Comparison of ENCODE assay signal across 8 mouse cellular contexts in the genomic region with DNA sequence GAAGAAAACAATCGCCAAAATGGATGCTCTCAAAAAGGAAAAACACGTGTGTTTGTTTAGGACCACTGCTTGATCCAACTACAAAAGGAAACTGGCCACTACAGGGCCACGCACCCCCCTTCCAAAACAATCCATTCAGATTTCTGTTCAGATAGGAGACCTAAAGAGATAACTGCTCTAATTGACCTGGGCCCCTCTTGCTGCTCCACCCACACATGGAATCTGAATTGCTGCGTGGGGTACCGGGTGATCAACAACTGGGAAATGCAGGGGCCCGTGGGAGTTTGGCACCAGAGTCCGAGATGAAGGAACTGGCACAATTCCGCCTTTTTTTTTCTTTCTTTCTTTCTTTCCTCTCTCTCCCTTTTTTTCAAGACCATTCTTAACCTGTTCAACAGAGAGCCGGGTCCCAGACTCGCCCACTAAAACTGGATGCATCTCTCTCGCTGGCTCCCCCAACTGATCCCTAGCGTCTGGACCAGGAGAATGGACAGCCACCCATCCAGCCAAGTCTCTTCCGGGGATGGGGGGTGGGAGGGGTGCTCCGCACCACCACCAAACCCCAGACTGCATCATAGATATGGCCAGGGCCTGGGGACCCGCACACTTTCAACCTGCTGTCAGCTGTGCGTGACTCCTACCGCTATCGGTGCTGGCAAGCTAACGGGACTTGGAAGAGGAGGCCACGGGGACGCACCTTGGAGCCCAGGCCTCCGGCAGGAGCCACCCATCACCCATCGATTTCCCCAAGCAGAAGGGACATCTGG. TPM values are rescaled to one million over a fixed set of nuclear protein-coding genes. Genes with fewer than 3 reads are reported as not detected.
A peak's percentile ranks its signal among the peaks of the same experiment; 100 is the strongest.
DNase-seq lines count a peak whose midpoint lies in the region; ATAC-seq lines count a peak whose summit lies in the region.

No protein-coding gene starts in this region.

- DNase-seq in adrenal gland, postnatal 10 days = peak; percentile 8
- no peak for DNase-seq in adrenal gland, postnatal 4 days (ENCODE audit: low spot score in 2 of 2)
- DNase-seq in retina, postnatal 1 day = peak; percentile 30
- no peak for DNase-seq in retina, embryonic 14.5 days (ENCODE audit: low spot score)
- no peak for DNase-seq in cerebellum, adult 11-12 months
- no peak for DNase-seq in yolk sac, embryonic 10.5 days (ENCODE audit: low spot score)

- 4% methylated on average over 23 of the region's 23 CpGs for WGBS in intestine, embryonic 16.5 days
- 2% methylated on average over 23 of the region's 23 CpGs for WGBS in neural tube, embryonic 13.5 days

- no peak for ATAC-seq in intestine, embryonic 16.5 days
- no peak for ATAC-seq in neural tube, embryonic 13.5 days (ENCODE audit: low read depth)

- peaks cover 42% of the 10 kb centered on the region for H3K27me3 ChIP-seq in intestine, embryonic 16.5 days (replicated peaks; ENCODE audit: control insufficient read depth, insufficient read depth, low read length)
- H3K27me3 ChIP-seq in neural tube, embryonic 13.5 days = peaks cover 82% of the 10 kb centered on the region

- H3K36me3 ChIP-seq in intestine, embryonic 16.5 days (ENCODE audit: control insufficient read depth, insufficient read depth, low read length) = no peaks in the 10 kb centered on the region
- no peaks in the 10 kb centered on the region for H3K36me3 ChIP-seq in neural tube, embryonic 13.5 days

- 0 out of 2 replicates have a peak overlapping the region, but pooled peaks have one; percentile 71 for H3K9ac ChIP-seq in intestine, embryonic 16.5 days (ENCODE audit: low read depth, low read length)
- peak overlapping the region; percentile 76; the same call in 1 of the 2 replicates for H3K9ac ChIP-seq in neural tube, embryonic 13.5 days

- peaks cover 20% of the 10 kb centered on the region for H3K4me1 ChIP-seq in intestine, embryonic 16.5 days (ENCODE audit: control insufficient read depth, insufficient read depth, low read length)
- peaks cover 41% of the 10 kb centered on the region for H3K4me1 ChIP-seq in neural tube, embryonic 13.5 days (replicated peaks)

- no peaks in the 10 kb centered on the region for H3K9me3 ChIP-seq in intestine, embryonic 16.5 days (ENCODE audit: control insufficient read depth, low read length)
- H3K9me3 ChIP-seq in neural tube, embryonic 13.5 days = no peaks in the 10 kb centered on the region

- peak overlapping the region; percentile 71 for H3K4me3 ChIP-seq in intestine, embryonic 16.5 days (ENCODE audit: low read length)
- H3K4me3 ChIP-seq in neural tube, embryonic 13.5 days = peak overlapping the region; percentile 62

- no peak overlapping the region for H3K27ac ChIP-seq in intestine, embryonic 16.5 days (ENCODE audit: low read length)
- H3K27ac ChIP-seq in neural tube, embryonic 13.5 days (replicated peaks) = no peak overlapping the region

- peak overlapping the region; percentile 95 for H3K4me2 ChIP-seq in intestine, embryonic 16.5 days (ENCODE audit: low read depth, low read length)
- peak overlapping the region; percentile 87 for H3K4me2 ChIP-seq in neural tube, embryonic 13.5 days

RNA-seq across cellular contexts. Expression of a gene that starts 43.2 kb away (rescaled TPM):
- total RNA-seq in adrenal gland, postnatal 10 days (2021) = 10 to 100 TPM; 18.7 to 24.6 TPM
- 10 to 100 TPM; 23.5 to 25.9 TPM for total RNA-seq in adrenal gland, postnatal 4 days (2021)
- polyA plus RNA-seq in intestine, embryonic 16.5 days (2015; fragmentation: Nextera tagmentation; extraction: Ambion mirVana) = 15.7 TPM in 2 replicates
- polyA plus RNA-seq in neural tube, embryonic 13.5 days (2015; fragmentation: Nextera tagmentation; extraction: Ambion mirVana) = 25.4 and 25.9 TPM in 2 replicates

Comparison
In these comparisons a context has a peak if more than half of its experiments do, and no peak if none do; other contexts are left out.
1. DNase-seq: peak in adrenal gland, postnatal 10 days (single experiment) and retina, postnatal 1 day (single experiment); none in adrenal gland, postnatal 4 days (0 of 2), retina, embryonic 14.5 days (single experiment), cerebellum, adult 11-12 months (single experiment) and yolk sac, embryonic 10.5 days (single experiment).